Mouse (Mus musculus) lung, adult 2 months (tissue): ENCODE results near the gene Kif12.

ENCODE experiments used
- CTCF ChIP-seq: fragments of 200-500 bp; IDR thresholded peaks from 2 replicates; pipeline ENCODE4 v1.5.1; 2011; ENCODE audit warnings: mild to moderate bottlenecking, low read length, control low read depth; ENCODE audit not compliant: insufficient read depth
- POLR2A ChIP-seq: fragments of 200-500 bp; IDR thresholded peaks from 2 replicates; pipeline ENCODE4 v1.6.1; 2011; ENCODE audit warnings: low read depth, mild to moderate bottlenecking, control low read depth, low read length, borderline replicate concordance; ENCODE audit errors: extremely low read depth

DNA sequence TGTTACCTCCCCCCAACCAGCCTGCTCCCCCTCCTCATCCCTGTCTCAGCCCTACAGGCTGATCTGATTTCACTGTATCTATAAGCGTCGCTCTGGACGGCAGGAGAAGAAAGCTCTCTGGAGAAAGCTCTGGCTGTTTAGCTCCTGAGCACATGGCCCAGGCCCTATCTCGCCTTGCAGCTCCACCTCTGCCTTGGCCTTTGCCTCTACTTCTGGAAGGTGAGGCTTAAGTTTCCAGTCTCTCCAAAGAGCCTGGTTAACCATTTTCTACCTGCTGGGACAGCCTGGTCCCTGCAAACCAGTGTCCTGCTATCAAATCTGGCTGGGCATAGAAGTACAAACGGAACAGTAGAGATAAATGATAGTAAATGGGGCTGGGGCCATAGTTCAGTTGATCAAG is 19.7 kb upstream of the Kif12 start:
- TF ChIP-seq CTCF (no peak), POLR2A (no peak)
